Mouse (Mus musculus): ENCODE measurements around the gene Polr3gl. TPM values are rescaled to one million over a fixed set of nuclear protein-coding genes. Genes with fewer than 3 reads are reported as not detected.

Gene Polr3gl
- total RNA-seq, 2 experiments from 2014 or later: 22.5 to 29.9 TPM

DNA sequence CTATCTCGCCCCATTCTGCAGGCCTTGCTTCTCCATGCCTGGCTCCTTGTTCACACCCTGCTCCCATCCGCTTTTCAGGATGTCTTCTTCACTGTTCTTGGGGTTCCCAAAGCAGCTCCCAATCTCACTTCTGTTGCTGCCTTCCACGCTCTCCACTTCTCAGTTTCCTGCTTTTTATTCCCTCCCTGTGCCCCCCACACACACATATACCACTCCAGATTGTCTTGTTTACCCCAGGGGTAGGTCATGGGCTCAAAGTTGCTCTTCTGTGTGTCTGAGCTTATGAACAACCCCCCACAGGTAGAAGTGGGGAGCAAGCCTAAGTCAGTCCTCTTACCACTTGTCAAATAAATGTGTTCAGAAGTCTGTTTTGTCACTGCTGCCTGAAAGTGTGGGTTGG, 5.4 kb upstream of the Polr3gl start:
- intact Hi-C loops (cut with DNase I): loop anchor here (2.0 to 5.0 kb wide), 3 partner anchors 99 to 337 kb away; partner anchors contain the start of gene Hist2h4
- DNase-seq (ENCODE audit: low spot score in 2 of 2): no peak

DNA sequence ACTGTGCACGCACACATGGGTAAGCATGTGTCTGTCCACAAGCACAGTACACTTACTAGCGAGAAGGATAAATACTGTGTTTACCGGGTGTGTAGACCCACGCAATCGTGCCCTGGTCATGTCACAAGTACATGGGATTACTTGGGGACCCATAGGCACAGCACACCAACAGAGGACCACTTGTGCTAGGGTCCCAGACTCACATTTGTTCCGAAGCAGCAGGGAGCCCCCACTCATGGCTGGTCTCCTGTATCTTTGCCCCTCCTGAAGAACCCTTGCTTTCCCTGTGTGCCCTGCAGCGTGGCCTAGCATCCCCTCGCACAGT, 5.0 kb upstream of the Polr3gl start:
- intact Hi-C loops (cut with DNase I): loop anchor here (2.0 to 5.0 kb wide), 3 partner anchors 98 to 337 kb away; partner anchors contain the start of gene Hist2h4
- no peak for DNase-seq (ENCODE audit: low spot score in 2 of 2)

DNA sequence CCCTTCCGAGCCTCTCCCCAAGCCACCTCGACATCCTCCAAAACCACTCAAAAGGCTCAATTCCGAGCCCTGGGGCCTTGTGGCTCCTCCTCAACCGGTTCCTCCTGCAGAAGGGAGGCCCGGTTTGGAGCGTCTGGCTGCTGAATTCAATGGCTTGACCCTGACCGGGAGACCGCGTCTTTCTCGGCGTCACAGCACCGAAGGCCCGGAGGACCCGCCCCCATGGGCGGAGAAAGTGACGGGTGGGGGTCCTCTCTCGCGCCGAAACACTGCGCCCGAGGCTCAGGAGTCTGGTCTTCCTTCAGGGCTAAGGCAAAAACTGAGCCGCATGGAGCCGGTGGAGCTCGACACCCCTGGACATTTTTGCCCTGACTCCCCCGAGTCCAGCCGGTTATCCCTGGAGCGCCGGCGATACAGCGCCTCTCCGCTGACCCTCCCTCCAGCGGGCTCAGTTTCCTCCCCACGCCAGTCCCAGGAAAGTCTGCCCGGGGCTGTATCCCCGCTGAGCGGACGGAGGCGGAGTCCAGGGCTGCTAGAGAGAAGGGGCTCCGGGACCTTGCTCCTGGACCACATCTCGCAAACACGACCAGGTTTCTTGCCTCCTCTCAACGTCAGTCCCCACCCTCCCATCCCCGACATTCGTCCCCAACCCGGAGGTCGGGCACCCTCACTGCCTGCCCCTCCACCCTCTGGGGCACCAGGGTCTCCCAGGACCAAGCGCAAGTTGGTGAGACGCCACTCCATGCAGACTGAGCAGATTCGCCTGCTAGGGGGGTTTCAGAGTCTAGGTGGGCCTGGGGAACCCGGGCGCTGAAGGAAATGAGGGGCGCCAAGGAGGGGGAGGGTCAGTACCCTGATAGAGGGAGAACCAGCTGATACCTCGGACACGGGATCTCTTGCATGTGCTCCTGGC, 4.4 kb upstream of the Polr3gl start:
- intact Hi-C loops (cut with DNase I): loop anchor here (2.0 to 5.0 kb wide), 3 partner anchors 98 to 336 kb away; partner anchors contain the start of gene Hist2h4
- peak; percentile 61 to 63 for DNase-seq (ENCODE audit: low spot score in 2 of 2)

DNA sequence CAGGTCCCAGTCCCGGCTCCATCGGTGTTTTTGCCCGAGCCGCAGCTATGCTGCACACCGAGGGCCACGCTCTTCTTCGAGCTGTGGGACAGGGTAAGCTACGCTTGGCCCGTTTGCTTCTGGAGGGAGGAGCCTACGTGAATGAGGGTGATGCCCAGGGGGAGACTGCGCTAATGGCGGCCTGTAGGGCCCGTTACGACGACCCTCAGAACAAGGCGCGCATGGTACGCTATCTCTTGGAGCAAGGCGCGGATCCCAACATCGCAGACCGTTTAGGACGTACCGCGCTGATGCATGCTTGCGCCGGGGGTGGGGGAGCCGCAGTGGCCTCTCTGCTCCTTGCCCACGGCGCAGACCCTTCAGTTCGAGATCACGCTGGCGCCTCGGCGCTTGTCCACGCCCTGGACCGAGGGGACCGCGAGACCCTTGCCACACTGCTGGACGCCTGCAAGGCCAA, 3.5 kb upstream of the Polr3gl start:
- peak; percentile 50 to 67 for DNase-seq (ENCODE audit: low spot score in 2 of 2)

DNA sequence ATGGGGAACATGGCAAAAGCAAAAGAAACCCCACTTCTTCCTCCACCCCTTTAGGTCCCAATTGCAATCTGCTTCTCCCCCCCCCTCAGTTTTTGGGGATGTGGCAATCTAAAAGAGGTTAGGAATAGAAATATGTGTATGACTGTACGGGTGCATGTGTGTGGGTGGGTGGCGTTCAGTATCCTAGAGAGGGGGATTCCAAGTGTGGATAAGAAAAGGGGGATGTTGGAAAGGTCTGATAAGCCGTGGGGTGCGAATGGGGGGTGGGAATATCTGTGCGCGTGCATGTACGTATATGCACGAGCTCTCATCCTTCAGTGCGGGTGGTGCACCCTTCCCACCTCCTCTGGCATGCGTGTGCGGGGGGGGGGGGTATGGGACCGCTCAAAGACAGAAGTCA, 2.9 kb upstream of the Polr3gl start:
- DNase-seq (ENCODE audit: low spot score in 2 of 2): peak in 1 of 2 experiments; percentile 52
- intact Hi-C loops (cut with DNase I): loop anchor here (2.0 to 5.0 kb wide), 3 partner anchors 20 to 335 kb away; partner anchors contain the start of genes Gm16253 and Hist2h4

More for the DNA sequence above, 3.5 kb upstream of the Polr3gl start:
- intact Hi-C loops (cut with DNase I): loop anchor here (2.0 to 5.0 kb wide), 3 partner anchors 21 to 335 kb away; partner anchors contain the start of genes Gm16253 and Hist2h4

DNA sequence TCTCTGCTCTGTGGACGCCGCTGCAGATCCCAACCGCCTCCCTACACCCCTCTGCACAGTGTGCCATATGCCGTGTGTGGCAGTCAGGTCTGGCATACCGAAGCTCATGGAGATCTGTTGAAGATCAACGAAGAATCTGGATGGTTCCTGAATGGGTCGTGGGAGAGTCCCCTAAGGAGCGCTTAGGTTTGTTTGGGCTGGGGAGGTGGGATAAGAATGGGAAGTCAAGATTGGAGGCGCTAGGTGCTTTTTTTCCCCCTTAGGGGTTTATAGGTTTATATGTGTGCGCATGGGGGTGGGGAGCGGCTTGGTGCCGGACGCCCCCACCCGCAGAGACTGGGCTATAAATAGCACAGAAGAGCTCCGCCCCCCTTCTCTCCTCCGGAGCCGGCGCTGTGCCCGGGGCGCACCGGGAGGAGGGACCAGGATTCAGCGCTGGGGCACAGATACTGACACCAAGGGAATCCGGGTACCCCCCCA, 2.3 kb upstream of the Polr3gl start, which contains the start of gene Ankrd34a:
Ankrd34a (plus strand) TSS at position 409 of the 480 bp plus-strand sequence.
- intact Hi-C loops (cut with DNase I): loop anchor here (2.0 to 5.0 kb wide), 3 partner anchors 19 to 334 kb away; partner anchors contain the start of genes Gm16253 and Hist2h4
- peak; percentile 84 to 87 for DNase-seq (ENCODE audit: low spot score in 2 of 2)

DNA sequence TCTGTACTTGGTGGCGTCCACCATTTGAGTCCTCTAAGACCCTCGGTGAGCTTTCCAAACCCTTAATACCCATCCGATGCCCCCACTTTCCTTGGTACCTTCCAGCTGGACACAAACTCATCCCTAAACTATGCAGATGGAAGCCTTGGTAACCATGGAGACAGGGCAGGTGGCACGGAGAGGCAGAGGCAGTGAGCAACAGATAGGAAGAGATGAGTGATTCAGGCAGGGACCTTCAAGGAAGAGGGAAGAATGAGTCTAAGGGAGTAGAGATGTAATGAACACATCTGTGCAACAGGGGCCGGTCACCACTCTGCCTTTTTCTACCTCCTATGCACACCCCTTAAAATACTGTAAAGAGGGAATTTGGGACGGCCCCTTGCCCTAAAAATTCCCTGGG, 1.7 kb upstream of the Polr3gl start:
- DNase-seq (ENCODE audit: low spot score in 2 of 2): peak; percentile 50 to 56
- intact Hi-C loops (cut with DNase I): loop anchor here (2.0 to 5.0 kb wide), 3 partner anchors 19 to 333 kb away; partner anchors contain the start of genes Gm16253 and Hist2h4

DNA sequence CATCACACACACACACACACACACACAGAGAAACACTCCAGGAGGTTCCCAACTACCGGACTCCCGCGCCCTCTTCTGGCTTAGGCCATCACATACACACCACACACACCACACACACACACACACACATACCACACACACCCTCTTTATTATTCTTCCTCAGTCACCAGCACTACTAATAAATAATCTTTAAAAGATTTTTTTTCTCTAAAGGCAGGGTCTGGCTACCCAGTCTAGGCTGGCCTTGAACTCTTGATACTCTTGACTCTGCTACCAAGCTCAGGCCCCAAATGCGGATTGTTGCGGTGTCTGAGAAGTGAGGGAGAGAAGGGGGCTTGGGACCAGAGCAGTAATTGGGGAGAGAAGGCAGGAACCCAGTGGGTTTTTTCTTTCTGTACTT, 870 bp upstream of the Polr3gl start:
- no peak for DNase-seq (ENCODE audit: low spot score in 2 of 2)

DNA sequence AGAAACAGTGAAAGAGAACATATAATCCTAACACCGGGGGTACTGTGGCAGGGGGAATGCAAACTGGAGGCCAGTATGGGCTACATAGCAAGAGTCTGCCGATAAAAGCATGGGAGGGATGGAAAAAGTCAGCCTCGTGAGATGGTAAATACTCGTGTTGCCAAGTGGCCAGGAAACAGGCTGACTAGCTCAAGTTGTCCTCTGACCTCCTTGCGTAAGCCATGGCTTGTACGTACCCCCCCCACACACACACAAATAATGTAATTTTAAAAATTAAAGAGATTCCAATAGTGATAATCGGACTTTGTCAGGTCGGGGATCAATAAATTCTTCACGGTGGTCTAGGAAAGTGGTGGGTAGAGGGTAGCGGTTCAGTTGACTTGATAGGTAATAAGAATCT, 607 bp downstream of the Polr3gl start:
- intact Hi-C loops (cut with DNase I): no loop called here
- no peak for DNase-seq (ENCODE audit: low spot score in 2 of 2)

More for the DNA sequence above, 870 bp upstream of the Polr3gl start:
- intact Hi-C loops (cut with DNase I): loop anchor here (5.0 kb wide), 2 partner anchors 318 to 333 kb away; partner anchors contain the start of gene Hist2h4

DNA sequence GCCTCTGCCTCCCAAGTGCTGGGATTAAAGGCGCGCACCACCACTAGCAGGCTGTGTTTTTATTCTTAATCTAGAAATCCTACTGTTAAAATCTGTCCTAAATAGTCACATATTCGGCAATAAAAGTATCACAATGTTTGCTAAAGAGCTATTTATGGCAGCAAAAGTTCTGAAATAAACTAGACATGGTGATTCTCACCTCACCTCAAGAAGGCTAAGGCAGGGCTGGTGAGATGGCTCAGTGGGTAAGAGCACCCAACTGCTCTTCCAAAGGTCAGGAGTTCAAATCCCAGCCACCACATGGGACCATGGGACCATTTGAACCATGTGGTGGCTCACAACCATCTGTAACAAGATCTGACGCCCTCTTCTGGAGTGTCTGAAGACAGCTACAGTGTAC, 3.3 kb downstream of the Polr3gl start:
- no peak for DNase-seq (ENCODE audit: low spot score in 2 of 2)
- intact Hi-C loops (cut with DNase I): no loop called here

DNA sequence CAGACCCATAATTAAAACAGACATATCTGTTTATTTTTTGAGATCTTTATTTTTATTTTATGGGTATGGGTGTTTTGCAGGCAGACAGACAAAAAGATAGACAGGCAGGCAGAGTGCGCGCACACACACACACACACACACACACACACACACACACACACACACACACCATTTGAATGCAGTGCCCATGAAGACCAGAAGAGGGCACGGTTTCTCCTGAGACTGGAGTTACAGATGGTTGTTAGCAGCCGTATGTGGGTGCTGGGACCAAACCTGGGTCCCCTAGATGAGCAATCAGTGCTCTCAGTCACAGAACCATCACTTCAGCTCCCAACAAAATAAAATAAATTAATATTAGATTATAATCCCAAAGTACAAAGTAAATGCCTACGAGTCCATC, 10.6 kb downstream of the Polr3gl start:
- DNase-seq (ENCODE audit: low spot score in 2 of 2): no peak
- intact Hi-C loops (cut with DNase I): loop anchor here (10.0 kb wide), 1 partner anchor 51 kb away; the partner anchor contains the start of genes Gm42957 and Pex11b

DNA sequence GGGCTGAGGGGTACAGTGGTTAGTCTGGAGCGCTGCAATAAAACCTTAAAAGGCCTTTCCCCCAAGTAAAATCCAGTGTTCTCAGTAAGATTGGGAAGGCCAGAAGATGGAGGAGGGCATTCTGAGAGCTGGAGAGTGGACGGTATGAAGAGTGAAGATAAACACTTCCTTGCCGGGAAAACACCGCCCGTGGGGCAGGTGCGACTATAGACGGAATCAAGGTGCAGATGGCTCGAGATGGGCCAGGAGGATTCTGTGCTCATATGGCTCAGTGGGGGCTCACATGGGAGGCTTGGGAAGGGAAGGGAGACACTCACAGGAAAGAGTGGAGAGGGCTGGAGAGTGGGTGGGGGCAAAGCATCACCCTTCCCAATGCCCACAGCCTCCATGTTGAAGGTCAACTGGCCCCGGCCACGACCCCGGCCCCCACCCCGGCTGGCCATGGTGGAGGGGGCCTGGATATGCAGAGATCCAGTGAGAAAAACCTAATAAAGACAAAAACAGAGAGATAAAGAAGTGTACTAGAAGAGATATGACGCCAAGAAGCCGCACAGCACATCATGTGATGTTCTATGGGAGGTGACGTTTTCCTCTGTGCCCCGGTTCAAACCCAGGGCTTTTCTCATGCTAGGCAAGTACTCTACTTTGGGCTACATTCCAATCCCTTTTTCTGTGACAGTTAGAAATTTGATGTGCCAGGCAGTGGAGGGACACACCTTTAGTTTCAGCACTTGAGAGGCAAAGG, 12.0 kb downstream of the Polr3gl start:
- intact Hi-C loops (cut with DNase I): loop anchor here (10.0 kb wide), 1 partner anchor 53 kb away; the partner anchor contains the start of genes Gm42957 and Pex11b
- DNase-seq (ENCODE audit: low spot score in 2 of 2): no peak

DNA sequence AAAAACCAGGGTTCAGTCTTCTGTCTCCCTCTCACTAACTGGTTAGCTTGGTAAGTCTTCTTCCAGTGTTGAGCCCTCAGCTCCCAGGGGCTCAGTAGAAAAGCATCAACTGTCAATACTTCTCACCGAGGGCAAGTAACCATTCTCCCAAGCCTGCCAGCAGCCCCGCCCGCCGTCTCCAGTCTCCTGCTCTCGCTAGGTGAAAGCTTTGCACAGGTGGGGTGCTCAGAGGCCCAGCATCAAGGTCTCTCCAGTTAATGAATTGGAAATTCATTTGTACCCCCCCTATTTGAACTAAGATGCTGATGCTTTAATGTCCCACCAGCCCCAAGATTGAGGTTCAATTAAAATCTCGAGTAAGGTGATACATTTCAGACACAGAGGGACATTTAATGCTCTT, 12.8 kb downstream of the Polr3gl start:
- intact Hi-C loops (cut with DNase I): loop anchor here (10.0 kb wide), 1 partner anchor 54 kb away; the partner anchor contains the start of genes Gm42957 and Pex11b
- no peak for DNase-seq (ENCODE audit: low spot score in 2 of 2)

DNA sequence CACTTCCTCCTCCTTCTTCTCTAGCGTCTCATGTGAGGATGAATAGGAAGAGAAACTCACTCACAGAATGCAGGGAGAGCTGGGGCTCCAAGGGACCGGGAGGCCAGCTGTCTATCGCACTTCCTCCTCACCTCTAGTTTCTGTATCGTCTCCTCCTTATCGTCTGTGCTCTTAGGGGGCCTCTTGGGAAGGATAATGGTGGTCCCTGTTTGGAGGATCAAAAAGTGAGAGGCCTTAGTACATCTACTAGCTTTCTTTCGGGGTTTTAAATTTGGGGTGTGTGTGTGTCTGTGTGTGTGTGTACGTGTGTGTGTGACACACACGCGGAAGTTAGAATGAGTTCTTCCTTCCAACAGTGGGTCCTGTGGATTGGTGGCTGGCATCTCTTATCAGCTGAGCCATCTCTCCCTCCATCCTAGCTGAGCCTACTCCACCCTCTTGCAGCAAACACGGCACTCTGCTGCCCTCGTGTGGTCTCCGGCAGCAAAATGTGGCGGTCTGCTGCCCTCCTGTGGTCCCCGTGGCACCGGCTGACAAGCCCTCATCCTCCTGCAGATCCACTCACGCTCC, 14.0 kb downstream of the Polr3gl start:
- DNase-seq (ENCODE audit: low spot score in 2 of 2): peak; percentile 89 to 93
- intact Hi-C loops (cut with DNase I): loop anchor here (1.0 to 10.0 kb wide), 2 partner anchors 29 to 55 kb away; partner anchors contain the start of genes Gm42957 and Pex11b

DNA sequence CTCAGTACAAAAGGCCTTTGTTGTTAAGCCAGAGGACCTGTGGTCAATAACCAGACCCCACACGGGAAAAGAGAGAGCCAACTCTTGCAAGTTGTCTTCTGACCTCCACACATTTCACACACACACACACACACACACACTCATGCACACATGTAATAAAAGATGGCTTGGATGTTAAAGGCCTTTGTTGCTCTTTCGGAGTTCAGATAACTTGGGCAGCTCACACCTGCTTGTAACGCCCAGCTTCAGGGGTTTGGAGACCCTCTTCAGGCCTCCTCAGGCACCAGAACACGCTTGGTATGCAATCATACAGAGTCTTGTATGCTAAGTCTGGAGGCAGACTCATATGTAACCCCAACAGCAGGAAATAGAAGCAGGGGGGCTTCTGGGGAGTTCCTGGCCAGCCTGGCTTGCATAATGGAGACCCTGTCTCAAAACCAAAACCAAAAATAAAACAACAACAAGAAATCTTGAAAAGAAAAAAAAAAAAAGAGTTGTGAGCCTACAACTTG, 14.7 kb downstream of the Polr3gl start:
- intact Hi-C loops (cut with DNase I): no loop called here
- no peak for DNase-seq (ENCODE audit: low spot score in 2 of 2)

DNA sequence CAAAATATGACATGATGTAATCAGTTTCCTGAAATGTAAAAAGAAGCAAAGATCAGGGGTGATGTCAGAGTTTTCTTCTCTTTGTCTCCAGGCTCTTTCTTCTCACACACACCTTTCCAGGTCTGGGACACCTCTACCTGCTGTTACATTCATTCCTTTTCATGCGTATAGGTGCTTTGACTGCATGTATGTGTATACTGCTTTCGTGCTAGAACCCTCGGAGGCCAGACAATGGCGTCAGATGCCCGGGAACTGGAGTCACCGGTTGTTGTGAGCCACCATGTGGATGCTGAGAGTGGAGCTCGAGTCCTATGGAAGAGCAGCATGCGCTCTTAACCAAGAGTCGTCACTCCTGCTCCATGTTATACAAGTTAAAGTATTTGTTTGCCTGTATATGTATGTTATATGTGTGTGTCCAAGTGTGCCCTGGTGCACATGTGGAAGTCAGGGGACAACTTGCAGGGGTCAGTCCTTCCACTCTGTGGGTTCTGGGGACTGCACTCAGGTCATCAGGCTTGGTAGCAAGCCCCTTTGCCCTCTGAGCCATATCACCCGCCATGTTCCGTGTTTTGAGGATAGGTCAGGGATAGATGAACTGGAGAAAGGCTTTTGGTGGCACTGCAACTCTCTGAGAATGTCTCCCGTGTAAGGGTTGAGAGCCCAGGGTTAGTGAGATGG, 15.3 kb downstream of the Polr3gl start:
- DNase-seq (ENCODE audit: low spot score in 2 of 2): no peak
- intact Hi-C loops (cut with DNase I): no loop called here

DNA sequence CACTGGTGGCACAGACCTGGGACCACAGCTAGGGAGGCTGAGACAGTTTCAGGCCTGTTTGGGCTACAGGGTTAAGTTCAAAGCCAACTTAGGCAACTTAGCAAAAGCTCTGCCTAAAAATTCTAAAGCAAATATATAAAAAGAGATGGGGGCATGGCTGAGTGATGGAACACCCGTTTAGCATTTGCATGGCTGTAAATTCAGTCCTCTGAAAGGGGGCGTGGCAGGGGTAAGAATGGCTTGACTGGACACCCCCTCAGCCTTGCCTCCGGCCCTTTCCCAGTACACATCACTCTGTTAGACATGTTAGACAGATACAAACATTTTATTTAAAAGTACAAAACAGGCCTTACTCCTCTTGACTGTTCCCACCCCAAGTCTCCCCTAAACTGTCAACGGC, 16.4 kb downstream of the Polr3gl start:
- intact Hi-C loops (cut with DNase I): loop anchor here (2.0 kb wide), 1 partner anchor 19 kb away; the partner anchor contains the start of gene Ankrd34a
- no peak for DNase-seq (ENCODE audit: low spot score in 2 of 2)

All from left cerebral cortex, postnatal 36 days (tissue).